Mouse (Mus musculus) bone marrow, adult 2 months (tissue): Measurements from ENCODE around the gene Tmem132a.

Experiments used
- CTCF ChIP-seq: fragments of 200-500 bp; IDR thresholded peaks from 2 replicates; pipeline ENCODE4 v1.5.1; 2011; ENCODE audit warnings: low read length, control low read depth; ENCODE audit not compliant: control insufficient read depth, insufficient read depth
- POLR2A ChIP-seq: fragments of 200-500 bp; IDR thresholded peaks from 2 replicates; pipeline ENCODE4 v1.6.1; 2011; ENCODE audit warnings: low read depth, mild to moderate bottlenecking, control low read depth, low read length, borderline replicate concordance; ENCODE audit not compliant: control insufficient read depth

DNA sequence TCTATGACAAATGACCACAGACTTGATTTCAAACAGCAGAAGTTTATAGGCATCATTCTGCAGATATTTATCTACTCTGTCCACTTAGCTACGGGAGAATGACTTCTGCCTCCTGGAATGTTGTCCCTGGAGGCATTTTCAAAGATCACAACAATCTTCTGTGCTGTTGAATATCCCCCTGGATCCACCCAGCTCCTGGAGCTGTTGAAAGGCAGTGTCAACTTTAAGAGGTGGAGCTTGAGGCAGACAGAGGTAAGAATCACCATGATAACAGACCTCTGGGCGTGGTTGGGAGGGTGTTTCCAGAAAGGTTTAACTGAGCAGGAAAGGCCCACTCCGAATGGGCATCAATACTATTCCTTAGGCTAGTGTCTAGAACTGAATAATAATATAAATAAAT, 34.1 kb downstream of the Tmem132a start:
- no peak for TF ChIP-seq CTCF
- no peak for TF ChIP-seq POLR2A
